Mouse (Mus musculus) R1 (cell line): ENCODE results near the gene Dapk2.

Experiments
- DNase-seq: peaks from one replicate; pipeline ENCODE4 v3.0.0-alpha.2; 2018; ENCODE audit warnings: low read depth, low spot score

The Dapk2 gene

DNA sequence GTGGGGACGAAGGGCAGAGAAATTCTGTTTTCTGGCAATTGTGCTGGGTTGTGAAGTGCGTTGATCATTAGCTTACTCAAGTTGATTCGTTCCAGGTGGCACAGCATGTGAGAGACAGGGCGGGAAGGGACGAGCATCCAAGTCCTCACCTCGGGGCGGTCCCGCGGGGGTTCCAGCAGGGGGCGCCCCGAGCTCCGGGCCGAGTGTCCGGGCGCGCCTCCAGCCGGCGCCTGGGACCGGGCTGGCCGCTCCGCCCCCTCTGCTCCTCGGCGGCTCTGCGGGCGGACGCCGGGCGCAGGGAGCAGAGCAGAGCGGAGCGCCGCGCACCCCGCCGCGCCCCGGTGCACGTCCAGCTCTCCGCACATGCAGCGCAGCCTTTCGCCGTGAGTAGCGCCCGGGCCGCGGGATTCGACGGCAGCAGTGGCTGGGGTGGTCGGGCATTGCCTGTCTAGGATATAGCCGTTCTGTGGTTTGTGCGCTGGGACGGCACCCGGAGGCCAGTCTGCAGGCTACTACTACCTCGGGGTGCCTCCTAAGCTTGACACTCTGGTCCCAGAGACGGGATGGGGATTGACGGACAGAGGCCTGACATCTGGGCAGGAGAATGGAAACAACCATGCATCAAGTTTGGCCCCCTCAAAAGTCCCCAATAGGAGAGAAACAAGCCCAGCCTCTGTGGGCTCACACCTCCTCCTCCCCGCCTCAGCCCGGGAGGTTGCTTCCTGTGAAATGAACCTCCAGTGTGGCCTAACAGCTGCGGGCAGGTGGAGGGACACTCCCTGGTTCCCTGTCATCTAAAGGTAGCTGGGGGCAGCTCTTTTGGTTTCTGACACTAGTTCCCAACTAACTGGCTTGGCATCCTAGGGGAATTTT lies at the start of gene Dapk2:
Gene Dapk2 (plus strand): TSS at position 266 of the 873 bp plus-strand sequence.
- peak; percentile 82 for DNase-seq

DNA sequence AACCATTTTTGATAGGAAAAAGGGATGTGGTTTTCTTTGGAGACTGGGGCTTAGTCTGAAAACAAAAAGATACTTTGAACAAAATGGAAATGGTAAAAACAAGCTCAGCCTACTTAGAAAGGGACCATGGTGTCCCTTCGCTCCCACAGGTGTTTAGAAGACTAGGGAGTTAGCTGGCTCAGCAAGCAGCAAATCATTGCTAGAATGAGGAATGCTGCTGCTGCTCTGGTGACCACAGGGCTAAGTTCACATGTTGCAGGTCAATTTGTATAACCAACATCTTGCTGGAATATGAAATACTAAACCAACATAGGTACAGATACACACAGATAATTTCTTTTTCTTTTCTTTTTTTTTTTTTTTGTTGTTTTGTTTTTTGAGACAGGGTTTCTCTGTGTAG lies 48.4 kb upstream of the Dapk2 start:
- DNase-seq = no peak

DNA sequence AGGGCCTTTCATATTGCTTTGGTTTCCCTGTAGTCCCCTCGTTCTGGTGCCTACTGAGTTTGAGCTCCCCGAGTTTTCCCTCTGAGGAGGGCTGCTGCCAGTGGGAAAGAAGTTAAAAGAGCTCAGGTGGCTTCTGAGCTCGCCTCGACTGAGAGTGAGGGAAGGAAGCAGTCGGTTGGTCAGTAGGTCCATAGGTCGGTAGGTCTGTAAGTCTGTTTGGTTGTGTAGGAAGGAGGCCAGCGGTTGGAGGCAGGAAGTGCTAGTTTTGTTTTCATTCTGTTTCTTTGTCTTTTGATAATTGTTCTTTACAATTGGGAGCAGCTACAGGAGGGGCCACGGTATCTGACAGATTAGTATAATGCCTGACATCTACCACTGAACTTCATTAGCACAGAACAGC lies 47.9 kb upstream of the Dapk2 start:
- no peak for DNase-seq

DNA sequence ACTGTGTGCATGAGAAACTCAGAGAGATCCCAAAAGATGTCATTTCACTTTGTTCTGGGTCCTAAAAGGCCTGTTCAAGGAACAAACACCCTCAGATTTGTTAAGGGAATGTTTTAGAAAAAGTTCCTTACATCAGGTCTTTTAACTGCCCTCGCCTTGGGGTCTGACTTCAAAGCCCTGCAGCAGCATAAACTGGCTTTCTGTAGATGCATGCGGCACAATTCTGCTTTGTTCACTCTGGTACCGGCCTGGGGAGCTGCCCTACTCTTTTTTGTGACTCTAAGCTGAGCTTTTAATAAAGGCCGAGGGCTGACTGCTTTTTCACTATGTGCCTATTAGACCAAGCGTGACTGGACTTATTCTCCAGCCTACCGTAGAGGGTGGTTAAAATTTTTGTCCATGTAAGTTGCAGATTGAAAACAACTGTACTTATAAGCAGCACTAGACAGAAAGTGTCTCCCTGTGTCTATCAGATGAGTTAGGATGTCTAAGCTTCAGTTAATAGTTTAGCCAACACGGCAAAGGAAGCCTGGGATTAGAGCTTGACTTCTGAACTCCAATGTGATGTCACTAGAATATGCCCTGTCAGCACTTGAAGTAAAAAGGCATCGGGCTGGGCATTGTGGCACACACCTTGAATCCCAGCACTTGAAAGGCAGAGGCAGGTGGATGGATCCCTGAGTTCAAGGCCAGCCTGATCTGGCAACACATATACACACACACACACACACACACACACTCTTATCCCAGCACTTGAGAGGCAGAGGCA lies 47.2 kb upstream of the Dapk2 start:
- DNase-seq = no peak

DNA sequence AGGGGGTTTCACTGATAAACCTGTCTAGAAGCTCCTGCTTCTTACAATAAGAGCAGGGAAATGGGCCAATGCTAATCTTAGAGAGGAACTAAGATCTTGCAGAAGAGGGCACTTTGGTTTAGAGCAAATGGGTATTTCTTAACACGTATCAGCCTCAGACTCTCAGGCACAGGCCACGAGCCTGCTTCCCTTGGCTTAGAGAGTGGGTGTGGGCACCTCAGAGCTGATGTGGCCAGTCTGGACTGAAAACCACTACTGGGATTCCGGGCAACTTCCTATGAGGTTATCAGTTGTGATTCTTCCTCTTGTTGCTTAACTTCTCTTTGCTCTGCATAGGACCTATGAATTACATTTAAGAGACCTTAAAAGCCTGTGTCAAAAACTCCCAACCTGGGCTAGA lies 43.7 kb upstream of the Dapk2 start:
- DNase-seq = no peak

DNA sequence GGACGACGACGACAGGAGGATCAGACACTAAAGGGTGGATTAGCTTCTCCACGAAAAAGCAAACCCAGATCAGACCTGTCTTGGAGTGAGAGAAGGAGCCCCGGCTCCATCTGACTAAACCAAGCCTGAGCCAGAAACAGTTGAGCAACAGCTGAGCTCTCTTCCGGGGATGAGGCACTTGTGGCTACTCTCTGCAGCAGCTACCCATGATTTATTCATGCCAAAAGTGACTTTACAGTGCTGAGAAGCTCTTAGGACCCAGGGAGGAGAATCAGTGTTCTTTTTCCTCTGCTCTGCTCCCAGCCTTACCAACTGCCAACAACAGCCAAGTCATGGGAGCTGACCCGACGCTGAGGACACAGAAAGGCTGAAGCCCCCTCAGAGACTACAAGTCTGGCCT lies 41.1 kb upstream of the Dapk2 start:
- no peak for DNase-seq

DNA sequence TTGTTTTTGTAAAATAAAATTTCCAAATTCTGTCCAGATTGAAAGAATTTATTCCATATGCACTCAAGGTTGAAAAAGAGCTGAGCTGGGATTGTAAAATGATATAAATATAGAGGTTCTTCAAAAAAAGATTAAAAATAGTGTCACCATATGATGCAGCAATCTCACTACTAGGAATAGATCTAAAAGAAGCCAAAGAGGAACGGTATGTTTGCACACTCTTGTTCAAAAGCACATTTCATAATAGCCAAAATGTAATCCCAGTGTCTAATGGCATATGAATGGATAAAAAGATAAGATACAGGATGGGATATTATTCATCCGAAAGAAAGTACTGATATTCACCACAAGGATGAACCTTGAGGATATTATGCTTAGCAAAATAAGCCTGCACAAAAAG lies 38.5 kb upstream of the Dapk2 start:
- no peak for DNase-seq

DNA sequence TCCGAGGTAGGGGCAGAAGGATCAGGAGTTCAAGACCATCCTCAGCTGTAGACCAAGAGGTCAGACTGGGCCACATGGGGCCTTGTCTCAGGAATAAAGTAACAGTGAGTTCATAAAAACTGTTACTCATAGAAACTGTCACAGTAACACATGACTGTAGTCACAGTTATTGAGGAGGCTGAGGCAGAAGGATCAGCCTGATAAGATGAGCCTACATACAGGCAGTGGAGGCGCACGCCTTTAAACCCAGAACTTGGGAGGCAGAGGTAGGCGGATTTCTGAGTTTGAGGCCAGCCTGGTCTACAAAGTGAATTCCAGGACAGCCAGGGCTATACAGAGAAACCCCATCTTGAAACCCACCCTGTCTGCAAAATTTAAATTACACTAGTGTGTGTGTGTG lies 37.9 kb upstream of the Dapk2 start:
- DNase-seq = no peak

DNA sequence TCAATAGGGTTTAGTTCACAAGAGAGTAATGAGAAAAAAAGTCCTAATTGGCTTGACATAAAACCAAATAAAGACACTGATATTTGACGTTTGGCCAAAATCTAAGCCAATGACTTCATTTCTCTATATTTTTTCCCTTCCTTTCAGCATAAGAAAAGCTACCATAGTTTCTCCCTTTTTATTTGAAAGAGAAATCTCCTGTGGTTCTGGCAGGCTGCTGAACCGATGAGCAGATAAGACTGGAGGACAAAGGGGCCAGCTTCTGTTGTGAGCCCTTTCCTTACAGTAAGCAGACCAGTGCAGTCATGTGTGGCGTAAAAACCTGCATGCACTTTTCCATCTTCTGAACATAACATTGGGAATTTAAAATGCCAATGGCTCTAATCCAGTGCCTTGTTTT lies 37.1 kb upstream of the Dapk2 start:
- no peak for DNase-seq

DNA sequence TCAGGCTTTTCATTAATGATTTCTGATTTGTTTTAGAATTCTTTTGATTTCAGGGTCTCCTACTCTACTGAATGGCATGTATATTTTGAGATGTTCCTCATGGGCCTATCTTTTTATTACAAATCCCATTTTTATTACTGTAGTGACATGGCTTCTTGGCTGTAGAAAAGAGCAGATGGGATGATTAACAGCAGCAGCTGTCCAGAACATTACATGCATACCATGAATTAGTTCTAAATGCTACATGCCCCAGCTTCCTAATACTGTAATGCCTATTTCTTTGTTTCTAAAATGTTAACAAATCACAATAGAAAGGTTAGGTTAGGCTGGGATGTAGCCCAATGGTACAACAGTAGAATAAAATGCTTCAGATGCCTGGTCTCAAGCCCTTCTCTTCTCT lies 36.6 kb upstream of the Dapk2 start:
- DNase-seq = no peak

DNA sequence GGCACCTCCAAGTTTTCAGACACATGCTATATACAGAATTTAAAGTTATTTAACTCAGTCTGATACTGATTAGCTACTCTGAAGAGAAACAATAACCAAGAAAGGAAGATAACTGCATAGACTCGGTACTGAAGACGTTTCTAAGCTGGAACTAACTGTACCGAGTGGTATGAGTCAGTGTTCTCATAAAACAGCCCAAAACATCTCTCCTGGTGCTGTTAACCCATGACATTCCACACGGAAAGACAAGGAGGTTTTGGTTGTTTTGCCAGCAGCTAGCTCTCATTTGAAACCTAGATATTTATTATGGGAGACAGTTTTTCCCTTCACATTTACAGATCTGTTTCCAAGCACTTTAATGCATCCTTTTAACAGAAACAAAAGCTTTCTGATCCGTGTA lies 34.4 kb upstream of the Dapk2 start:
- DNase-seq = no peak

DNA sequence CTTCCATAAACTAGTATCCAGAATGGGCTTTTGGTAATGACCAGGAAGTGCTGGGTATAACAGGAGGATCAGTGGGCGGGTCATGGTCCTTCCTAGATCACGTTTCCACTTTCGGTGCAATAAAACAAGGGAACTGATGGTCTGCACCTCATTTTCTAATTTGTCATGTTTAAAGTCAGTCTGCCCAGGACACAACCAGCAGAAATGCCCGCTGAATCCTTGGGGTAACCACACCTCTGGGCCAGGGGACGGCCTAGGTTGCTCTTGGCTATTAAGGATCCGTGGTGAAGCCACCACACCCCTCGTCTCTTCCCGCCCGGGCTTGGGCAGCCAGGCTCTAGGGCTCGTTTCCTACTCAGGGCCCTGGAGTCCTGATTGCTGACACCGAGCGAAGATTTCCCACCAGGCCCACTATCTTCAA lies 33.9 kb upstream of the Dapk2 start:
- DNase-seq = no peak

DNA sequence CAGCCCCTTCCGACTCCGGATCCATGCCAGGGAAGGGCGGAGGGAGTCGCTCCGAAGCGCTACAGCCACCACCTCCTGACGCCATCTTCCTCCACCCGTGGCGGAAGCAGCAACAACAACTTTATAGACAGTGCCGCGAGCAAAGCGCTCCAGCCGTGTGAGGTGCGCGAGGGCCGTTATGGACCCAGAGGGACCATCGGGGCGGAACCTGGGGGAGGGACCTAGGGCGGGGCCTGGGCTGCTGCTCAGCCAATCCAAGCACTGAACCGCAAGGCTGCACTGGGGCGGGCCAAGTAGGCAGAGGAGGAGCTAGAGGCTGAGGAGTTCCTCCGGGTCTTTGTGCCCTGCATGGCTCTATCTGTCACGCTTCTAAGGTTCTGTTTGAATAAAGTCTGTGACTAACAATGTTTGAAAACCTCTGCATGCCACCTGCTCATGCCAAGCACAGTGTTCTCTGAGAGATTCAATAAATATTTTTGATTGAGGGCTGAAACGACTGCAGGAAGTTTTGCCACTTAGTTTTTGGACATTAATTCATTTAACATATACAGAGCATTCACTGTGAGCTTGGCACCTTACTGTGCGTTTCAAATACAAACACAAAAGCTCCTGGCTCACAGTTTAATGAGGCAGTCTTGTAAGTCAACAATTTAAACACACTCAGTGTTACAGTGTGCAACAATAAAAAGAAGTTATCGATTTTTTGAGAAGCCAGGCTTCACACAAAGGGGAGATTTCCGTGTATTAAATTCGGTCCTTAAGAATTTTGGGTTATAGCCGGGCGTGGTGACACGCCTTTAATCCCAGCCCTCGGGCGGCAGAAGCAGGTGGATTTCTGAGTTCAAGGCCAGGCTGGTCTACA lies 33.1 kb upstream of the Dapk2 start:
- peak; percentile 98 for DNase-seq

DNA sequence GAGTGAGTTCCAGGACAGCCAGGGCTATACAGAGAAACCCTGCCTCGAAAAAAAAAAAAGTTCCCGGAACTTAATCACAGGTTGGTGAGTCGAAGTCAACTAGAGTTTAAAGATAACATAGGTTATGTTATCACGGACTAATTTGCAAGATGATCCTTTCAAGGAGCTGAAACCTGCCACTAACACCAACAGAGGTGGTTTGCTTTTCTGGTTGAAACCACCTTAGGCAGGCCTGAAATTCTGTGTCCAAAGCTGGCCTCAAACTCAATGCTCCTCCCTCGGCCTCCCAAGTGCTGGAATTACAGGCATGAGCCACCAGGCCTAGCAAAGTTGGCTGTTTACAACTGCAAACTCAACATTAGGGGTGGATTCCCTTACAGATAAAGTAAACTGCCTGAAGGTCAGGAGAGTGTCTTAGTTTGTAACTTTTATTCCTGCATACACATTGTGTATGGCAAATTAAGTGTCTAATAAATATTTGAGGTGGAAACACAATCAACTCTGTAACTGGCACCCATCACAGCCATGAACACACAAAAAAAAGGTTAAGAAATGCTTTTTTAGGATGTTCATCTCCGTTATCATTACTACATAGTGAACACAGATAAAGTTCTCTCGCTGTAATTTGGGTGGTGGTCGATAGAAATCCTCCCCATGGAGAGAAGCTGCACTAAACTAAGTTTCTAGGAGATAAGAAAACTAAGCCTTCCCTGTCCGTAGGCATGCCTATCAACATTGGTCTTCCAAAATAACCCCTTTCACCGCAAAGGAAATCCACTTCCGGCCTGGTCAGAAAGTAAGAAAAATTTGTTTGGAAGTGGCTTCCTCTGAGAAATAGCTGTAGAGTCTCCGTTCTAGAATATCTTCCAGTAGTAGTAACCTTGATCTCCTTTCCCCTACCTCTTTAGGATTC lies 32.2 kb upstream of the Dapk2 start:
- peak; percentile 41 for DNase-seq

DNA sequence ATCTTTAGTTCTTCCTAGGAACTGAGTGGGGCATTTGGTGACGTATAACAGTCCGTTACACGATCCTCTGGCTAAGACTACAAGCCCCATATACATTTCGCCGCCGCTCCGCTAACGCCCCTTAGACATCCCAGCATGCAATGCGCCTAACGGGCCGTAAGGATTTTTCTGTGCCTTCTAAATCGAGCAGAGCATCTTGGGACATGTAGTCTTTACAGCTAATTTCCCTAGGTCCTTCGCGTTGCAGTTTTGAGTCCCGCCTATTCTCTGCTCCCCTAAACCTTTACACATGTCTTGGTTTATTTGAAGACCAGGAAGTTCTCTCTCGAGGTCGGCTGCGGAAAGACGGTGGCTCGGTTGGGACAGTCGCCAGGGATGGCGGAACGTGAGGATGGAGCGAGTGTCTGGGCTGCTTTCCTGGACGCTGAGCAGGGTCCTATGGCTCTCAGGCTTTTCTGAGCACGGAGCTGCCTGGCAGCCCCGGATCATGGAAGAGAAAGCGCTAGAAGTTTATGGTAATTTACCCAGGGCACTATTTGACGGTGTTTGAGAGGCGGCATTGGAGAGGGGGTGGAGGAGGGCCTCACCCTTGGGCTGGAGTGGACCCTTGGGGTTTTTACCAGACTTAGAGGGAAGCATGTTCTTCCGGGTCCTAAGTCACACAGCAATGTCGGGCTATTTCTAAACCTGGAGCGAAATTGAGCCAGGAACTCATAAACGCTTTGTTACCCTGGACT lies 31.4 kb upstream of the Dapk2 start, which contains the start of the genes Snx1 and Ciao2a:
Gene Snx1 (minus strand): TSS at position 132 of the 737 bp plus-strand sequence.
Gene Ciao2a (plus strand): TSS at position 156 of the 737 bp plus-strand sequence.
- peak; percentile 99 for DNase-seq

DNA sequence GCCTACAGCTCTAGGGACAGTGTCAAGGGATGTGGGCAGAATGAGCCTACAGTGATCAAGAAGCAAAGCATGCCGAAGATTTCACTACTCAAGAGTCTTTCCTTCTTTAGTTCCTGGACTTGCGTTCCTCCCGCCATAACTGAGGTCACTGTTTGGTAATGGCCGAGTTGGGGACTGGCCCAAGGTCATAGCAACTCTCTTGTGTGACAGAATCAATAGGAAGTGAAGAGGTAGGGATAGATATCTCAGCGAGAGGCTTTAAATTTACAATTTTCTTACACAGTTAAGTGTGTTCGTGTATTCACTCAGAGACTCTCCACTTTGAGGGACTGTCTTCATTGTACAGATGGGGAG lies 30.9 kb upstream of the Dapk2 start:
- no peak for DNase-seq

DNA sequence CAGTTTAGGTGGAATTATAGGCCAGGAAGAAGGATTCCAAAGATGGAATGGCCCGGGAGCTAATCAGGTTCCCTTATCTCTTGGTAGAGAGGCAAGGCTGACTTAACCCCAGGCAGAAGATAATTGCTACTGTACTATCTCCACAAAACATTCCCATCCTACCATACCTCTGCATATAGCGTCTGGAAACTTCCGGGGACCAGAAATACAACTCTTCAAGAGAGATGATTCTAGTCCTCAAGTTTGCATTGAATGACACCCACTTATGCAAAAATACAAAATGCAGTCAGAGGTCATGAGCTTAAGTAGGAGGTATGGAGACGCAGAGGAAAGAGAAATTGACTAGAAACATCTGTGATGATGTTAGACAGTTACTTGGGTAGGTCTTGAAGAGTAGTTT lies 30.1 kb upstream of the Dapk2 start:
- DNase-seq = no peak

DNA sequence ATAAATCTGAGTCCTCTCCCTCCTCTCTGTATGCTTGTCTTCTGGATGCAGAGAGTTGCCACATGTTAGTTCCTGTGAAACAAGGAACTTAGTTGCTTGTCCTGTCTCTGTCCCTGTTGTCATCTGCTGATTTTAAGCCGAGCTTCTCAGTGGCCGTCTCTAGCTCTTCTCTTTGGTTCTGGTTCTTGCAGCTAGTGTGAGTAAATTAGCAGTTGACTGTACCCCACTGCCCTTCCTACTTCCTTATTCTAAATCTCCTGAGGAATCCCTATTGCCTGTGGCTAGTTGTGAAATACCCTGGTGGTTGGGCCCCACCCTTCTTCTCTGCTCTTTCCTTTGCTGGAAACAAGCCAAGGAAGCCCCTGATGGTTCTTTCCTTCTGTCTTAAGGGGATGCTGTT lies 26.6 kb upstream of the Dapk2 start:
- peak; percentile 21 for DNase-seq

DNA sequence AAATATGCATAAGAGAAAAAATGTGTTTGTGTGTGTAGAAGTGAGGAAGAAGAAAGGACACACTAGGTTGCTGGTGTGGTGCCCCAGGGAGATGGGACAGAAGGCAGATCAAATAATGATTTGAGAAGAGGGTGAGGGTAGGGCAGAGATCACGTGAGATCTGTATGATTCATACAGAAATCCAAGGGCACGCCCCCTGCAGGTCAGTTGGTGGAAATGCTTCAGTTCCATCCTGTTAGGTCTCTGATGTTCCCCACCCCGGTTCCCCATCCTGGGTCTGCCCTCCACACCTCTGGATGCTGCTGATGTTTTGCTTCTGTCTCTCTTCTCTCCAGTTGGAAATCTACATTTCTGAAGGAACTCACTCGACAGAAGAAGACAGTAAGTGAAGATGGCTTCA lies 22.1 kb upstream of the Dapk2 start:
- peak; percentile 78 for DNase-seq

DNA sequence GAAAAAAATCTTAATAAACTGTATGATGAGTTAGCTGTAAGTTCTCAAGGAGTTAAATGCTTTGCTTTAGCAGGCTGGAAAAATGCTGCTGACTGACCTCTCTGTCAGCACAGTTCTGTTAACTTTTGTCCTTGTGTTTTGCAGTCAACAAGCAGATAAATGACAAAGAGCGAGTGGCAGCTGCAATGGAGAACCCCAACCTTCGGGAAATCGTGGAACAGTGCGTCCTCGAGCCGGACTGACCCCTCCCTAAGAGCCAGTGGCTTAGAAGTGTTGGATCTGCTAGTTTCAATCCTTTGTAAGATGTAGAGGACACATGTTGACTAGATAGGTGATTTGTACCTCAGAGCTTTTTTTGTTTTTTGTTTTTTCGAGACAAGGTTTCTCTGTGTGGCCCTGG lies 19.8 kb upstream of the Dapk2 start:
- DNase-seq = no peak
